Mouse (Mus musculus) cortical plate, adult 2 months (tissue): ENCODE data around the gene Nrxn3. TPM values are rescaled to one million over a fixed set of nuclear protein-coding genes. Genes with fewer than 3 reads are reported as not detected.

Experiments
- H3K27ac ChIP-seq: fragments of 200-500 bp; 2 replicates; pipeline ENCODE4 v1.5.1; 2012; ENCODE audit warnings: low read length, control low read depth, inconsistent platforms; ENCODE audit not compliant: insufficient read depth
- H3K4me1 ChIP-seq: fragments of 200-500 bp; 2 replicates; pipeline ENCODE4 v1.6.1; 2011; ENCODE audit warnings: low read length; ENCODE audit not compliant: control insufficient read depth, insufficient read depth
- H3K4me3 ChIP-seq: fragments of 200-500 bp; 2 replicates; pipeline ENCODE4 v1.5.1; 2011; ENCODE audit warnings: mild to moderate bottlenecking, low read length, control low read depth; ENCODE audit not compliant: insufficient read depth
- CTCF ChIP-seq: fragments of 200-500 bp; IDR thresholded peaks from 2 replicates; pipeline ENCODE4 v1.5.1; 2011; ENCODE audit warnings: mild to moderate bottlenecking, control low read depth, low read length; ENCODE audit not compliant: insufficient read depth; ENCODE audit errors: extremely low read depth
- POLR2A ChIP-seq: fragments of 200-500 bp; IDR thresholded peaks from 2 replicates; pipeline ENCODE4 v1.6.1; 2011; ENCODE audit warnings: mild to moderate bottlenecking, low read length, control low read depth; ENCODE audit not compliant: insufficient read depth; ENCODE audit errors: extremely low read depth
- polyA plus RNA-seq: library from polyadenylated mRNA; depleted of rRNA; stranded (reverse); fragments of >200 nt; gene quantifications from 2 replicates; pipeline ENCODE4 v1.2.3, GENCODE M21; 2012

Gene Nrxn3
- polyA plus RNA-seq, 1 experiment = 70.2 TPM

DNA sequence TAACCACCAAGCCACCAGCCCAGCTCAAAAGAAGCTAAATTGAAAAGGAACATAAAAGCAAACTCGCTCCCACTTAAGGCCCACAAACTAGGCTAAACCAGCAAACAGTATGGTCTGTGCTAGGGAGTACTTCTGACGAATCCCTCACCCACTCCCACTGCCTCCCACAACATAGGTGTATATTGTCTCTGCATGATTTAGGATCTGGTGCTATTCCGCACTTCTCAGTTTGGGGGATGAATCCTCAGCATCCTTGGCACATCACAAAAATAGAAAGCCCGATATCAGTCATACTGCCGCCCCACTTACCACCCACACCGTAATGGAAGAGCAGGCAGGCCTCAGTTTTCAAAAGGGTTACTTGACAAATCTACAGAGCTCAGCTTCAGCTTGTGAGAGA lies 1072.1 kb downstream of the Nrxn3 start:
- no peak overlapping the region for H3K4me3 ChIP-seq
- peaks cover 4% of the 10 kb centered on the region for H3K4me1 ChIP-seq
- H3K27ac ChIP-seq = no peak overlapping the region
- TF ChIP-seq POLR2A = no peak
- no peak for TF ChIP-seq CTCF

- TF ChIP-seq CTCF = no peak
- no peak for TF ChIP-seq POLR2A
Observed at GRCm38 (mm10) chr12:89808217-89808616, 1085.5 kb downstream of the Nrxn3 start.

DNA sequence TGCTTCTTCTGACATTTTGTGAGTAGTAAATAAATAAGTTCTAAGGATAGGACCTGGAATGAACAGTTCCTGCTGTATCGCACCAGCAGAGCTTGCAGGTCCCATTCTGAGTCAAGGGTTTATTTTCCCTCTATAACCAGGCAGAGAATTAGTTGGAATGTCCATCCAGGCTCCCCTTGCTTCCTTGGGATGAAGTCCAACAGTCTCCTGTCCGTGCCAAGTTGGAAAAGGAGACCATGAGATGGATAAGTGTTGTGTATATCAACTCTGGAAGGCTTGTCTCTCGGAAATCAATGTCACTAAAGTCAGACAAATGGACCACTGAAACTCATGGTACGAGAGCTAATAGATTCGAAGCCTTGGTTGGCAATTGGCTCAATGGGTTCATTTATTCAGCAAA lies 1087.5 kb downstream of the Nrxn3 start:
- Histone ChIP-seq H3K4me3 (no peak overlapping the region), H3K27ac (no peak overlapping the region), H3K4me1 (no peaks in the 10 kb centered on the region)
- TF ChIP-seq POLR2A (no peak), CTCF (no peak)

More at GRCm38 (mm10) chr12:89808217-89808616, 1085.5 kb downstream of the Nrxn3 start:
- Histone ChIP-seq H3K4me1 (no peaks in the 10 kb centered on the region), H3K27ac (no peak overlapping the region), H3K4me3 (no peak overlapping the region)

GRCm38 (mm10) chr12:89811815-89812549 lies 1089.3 kb downstream of the Nrxn3 start:
- peak overlapping the region; percentile 52 for H3K4me3 ChIP-seq
- no peak overlapping the region for H3K27ac ChIP-seq
- H3K4me1 ChIP-seq = peaks cover under 1% of the 10 kb centered on the region; the same call in 1 of the 2 replicates
- TF ChIP-seq POLR2A (peak; percentile 68), CTCF (no peak)

- TF ChIP-seq CTCF (no peak), POLR2A (no peak)
- Histone ChIP-seq H3K4me1 (peaks cover 2% of the 10 kb centered on the region; the same call in 1 of the 2 replicates), H3K27ac (no peak overlapping the region)
Observed at GRCm38 (mm10) chr12:89812550-89813207, 1090.0 kb downstream of the Nrxn3 start.

DNA sequence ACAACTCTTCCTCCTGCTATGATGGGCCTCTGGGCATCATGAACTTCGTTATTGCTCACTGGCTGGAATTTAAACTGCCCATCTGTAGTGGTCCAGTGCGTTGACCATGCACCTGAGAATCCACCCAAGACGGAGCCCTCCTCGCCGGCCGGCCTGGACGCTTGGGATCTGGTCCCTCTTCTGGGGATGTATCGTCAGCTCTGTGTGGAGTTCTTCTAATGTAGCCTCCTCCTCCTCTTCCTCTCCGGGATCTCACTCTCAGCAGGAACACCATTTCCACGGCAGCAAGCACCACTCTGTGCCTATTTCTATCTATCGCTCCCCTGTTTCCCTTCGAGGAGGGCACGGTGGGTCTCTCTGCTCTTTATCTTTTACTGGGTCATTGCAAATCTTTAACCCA lies 1090.6 kb downstream of the Nrxn3 start:
- Histone ChIP-seq H3K4me1 (peaks cover 2% of the 10 kb centered on the region; the same call in 1 of the 2 replicates), H3K27ac (no peak overlapping the region), H3K4me3 (peak overlapping the region; percentile 52)
- TF ChIP-seq POLR2A (no peak), CTCF (no peak)

More at GRCm38 (mm10) chr12:89812550-89813207, 1090.0 kb downstream of the Nrxn3 start:
- peak overlapping the region; percentile 52 for H3K4me3 ChIP-seq

DNA sequence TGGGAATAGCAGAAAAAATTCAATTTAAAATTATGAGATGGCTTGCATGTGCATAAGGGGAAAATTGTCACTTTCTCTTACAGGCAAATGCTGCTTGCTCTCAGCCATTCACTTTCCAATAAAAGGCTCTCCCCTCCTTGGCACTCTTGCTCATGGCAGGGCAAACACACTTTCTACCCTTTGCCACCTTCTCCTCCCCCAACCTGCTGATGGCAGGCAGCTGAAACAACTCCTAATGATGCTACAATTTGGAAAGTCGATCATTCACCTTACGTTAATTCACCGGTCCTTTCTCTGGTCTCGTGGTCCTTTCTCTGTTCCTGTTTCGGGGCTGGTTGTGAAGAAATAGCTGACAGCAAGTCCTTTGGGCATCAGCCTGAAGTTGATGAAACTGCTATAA lies 1091.0 kb downstream of the Nrxn3 start:
- Histone ChIP-seq H3K4me3 (peak overlapping the region; percentile 52), H3K27ac (no peak overlapping the region), H3K4me1 (peaks cover 2% of the 10 kb centered on the region; the same call in 1 of the 2 replicates)
- TF ChIP-seq CTCF = no peak
- no peak for TF ChIP-seq POLR2A

DNA sequence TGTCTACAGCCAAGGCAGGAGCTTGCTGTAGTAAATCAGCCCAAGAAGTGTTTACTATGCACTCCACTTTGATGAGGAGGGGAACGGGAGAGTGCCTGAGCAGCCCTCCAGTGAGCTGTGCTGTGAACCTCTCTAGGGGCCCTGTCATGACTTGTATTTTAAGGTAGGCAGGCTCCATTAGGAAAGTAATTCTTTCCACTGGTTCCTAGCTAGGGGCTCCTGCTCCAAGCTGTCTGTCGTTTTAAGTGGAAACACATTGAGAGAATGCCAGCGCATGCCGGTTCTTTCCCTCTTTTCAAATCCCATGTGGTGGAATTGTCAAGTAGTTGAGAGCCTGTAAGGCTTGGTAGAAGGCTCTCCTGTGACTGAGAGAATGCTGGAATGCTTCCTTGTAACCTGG lies 1091.9 kb downstream of the Nrxn3 start:
- H3K27ac ChIP-seq = no peak overlapping the region
- H3K4me1 ChIP-seq = peaks cover 2% of the 10 kb centered on the region; the same call in 1 of the 2 replicates
- TF ChIP-seq POLR2A = no peak
- TF ChIP-seq CTCF = no peak
- H3K4me3 ChIP-seq = peak overlapping the region; percentile 52

DNA sequence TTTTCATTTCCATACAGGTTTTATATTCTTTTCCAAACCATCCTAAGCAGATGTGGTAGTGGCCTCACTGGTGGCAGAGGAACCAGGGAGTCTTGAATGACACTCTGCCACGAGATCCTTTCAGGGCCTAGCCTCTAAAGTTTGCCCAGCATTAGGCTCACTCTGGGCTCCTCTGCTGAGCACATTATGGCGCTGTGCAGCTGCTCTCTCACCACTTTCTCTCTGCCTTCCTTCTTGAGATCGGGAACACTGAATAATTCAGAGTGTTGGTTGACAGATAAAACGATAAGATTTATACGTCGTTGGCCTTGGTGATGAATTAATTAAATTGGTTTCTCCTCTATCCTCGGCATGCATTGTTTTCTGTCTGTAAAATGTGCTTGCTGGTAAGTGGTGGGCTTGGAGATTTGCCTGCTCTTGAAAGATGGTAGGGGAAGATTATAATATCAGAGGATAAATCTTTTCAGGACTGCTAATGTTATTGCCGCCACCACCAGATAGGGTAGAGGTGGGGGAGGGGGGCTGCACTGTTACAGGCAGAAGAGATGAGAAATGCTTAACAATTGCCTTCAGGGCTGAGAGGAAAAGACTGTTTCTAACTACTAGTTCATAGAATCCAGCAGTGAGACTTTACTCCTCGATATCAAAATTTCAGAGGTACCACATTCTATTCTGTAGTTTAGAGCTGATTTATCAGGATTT lies 1094.5 kb downstream of the Nrxn3 start:
- H3K4me3 ChIP-seq = peak overlapping the region; percentile 8; the same call in 1 of the 2 replicates
- peaks cover 2% of the 10 kb centered on the region for H3K4me1 ChIP-seq

GRCm38 (mm10) chr12:89818200-89818599 lies 1095.5 kb downstream of the Nrxn3 start:
- Histone ChIP-seq H3K27ac (no peak overlapping the region), H3K4me3 (no peak overlapping the region)
- TF ChIP-seq CTCF (no peak), POLR2A (no peak)

More for the DNA sequence above, 1094.5 kb downstream of the Nrxn3 start:
- no peak overlapping the region for H3K27ac ChIP-seq
- no peak for TF ChIP-seq POLR2A
- TF ChIP-seq CTCF = no peak

More at GRCm38 (mm10) chr12:89818200-89818599, 1095.5 kb downstream of the Nrxn3 start:
- peaks cover 2% of the 10 kb centered on the region for H3K4me1 ChIP-seq
